In the genomic region with DNA sequence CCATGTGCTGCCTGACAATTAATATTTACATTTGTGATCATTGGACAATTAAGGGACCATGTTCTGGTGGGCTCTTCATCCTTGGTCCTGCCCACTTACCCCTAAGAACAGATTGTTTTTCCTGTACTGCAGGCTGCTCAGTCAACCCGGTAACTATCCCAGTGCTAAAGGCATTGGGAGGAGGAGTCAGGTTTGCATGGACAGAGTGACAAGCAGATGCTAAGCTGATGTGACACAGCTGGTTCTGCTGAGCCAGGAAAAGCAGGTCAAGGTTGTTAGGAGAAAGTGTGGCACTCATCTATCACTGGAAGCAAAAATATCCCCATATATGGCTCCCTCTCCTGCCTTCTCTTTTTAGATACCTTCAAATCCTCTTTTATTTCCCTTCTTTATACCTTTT, we compare ENCODE assay signal across 18 mouse cellular contexts.
"Had no signal": no experiment of that assay in that cellular context is flagged by ENCODE, and none has a peak within 500 bp of the region (broad histone marks: within the 10 kb centered on the region; RNA-seq: fewer than 3 reads in every experiment).

No protein-coding gene starts in this region.

- H3K27me3 ChIP-seq: midbrain, embryonic 12.5 days; neural tube, embryonic 13.5 days; neural tube, embryonic 15.5 days had no signal

- H3K9ac ChIP-seq: lung, embryonic 14.5 days; midbrain, embryonic 12.5 days; neural tube, embryonic 13.5 days; neural tube, embryonic 15.5 days had no signal

- H3K4me1 ChIP-seq: midbrain, embryonic 10.5 days; midbrain, embryonic 12.5 days; neural tube, embryonic 13.5 days; neural tube, embryonic 15.5 days had no signal

- H3K36me3 ChIP-seq: midbrain, embryonic 10.5 days; midbrain, embryonic 12.5 days; neural tube, embryonic 13.5 days; neural tube, embryonic 15.5 days had no signal

- H3K4me2 ChIP-seq: lung, embryonic 14.5 days; midbrain, embryonic 12.5 days; neural tube, embryonic 13.5 days; neural tube, embryonic 15.5 days had no signal

- DNase-seq: lung, adult 18-20 months; lung, embryonic 14.5 days; lung, postnatal 10 days; lung, postnatal 4 days; midbrain, embryonic 14.5 days; right cerebral cortex, adult 18-20 months; right cerebral cortex, postnatal 25 days; right cerebral cortex, postnatal 4 days; spleen, adult 18-20 months; thymus, adult 18-20 months; thymus, postnatal 14 days; thymus, postnatal 36 days had no signal

- H3K4me3 ChIP-seq: midbrain, embryonic 10.5 days; midbrain, embryonic 12.5 days; myocyte; neural tube, embryonic 13.5 days; neural tube, embryonic 15.5 days had no signal

- H3K9me3 ChIP-seq: midbrain, embryonic 10.5 days; midbrain, embryonic 12.5 days; neural tube, embryonic 13.5 days; neural tube, embryonic 15.5 days had no signal

- H3K27ac ChIP-seq: midbrain, embryonic 10.5 days; midbrain, embryonic 12.5 days; neural tube, embryonic 13.5 days; neural tube, embryonic 15.5 days had no signal

- ATAC-seq: midbrain, embryonic 16.5 days had no signal
